Comparison of ENCODE assay signal across 9 mouse cellular contexts in genomic region chr3:131921161-131921560, GRCm38 (mm10).
DNase-seq lines count a peak whose midpoint lies in the region; ATAC-seq and TF ChIP-seq lines count a peak whose summit lies in the region.
"Had no signal": no experiment of that assay in that cellular context is flagged by ENCODE, and none has a peak within 500 bp of the region (broad histone marks: within the 10 kb centered on the region; RNA-seq: fewer than 3 reads in every experiment).

No protein-coding gene starts in this region.

- DNase-seq in cerebellum, postnatal 36 days: peak; percentile 8 to 11
- DNase-seq in cerebellum, adult 9-11 months: no peak
- DNase-seq in lung, adult 2 months: no peak
- DNase-seq in lung, postnatal 4 days: no peak
- DNase-seq in ZHBTc4 (ENCODE audit: low read depth, low spot score): peak; percentile 51
- DNase-seq in lung, postnatal 10 days: peak; percentile 24
- no peak for DNase-seq in layer of hippocampus, postnatal 10 days (ENCODE audit: low spot score in 2 of 2)

- 83% methylated on average over 6 of the region's 6 CpGs for WGBS in lung, adult 2 months

- TF ChIP-seq POLR2A in lung, adult 2 months (IDR thresholded peaks at IDR 0.05; ENCODE audit: borderline replicate concordance, extremely low read depth, low read depth, low read length): no peak

- H3K4me3 ChIP-seq in lung, adult 2 months (replicated peaks; ENCODE audit: extremely low read depth, low read depth, low read length): no peak overlapping the region
- H3K4me3 ChIP-seq: limb, embryonic 15.5 days had no signal

- peak; percentile 39; the same call in 1 of the 2 replicates for TF ChIP-seq CTCF in lung, adult 2 months (IDR thresholded peaks at IDR 0.05; ENCODE audit: insufficient read depth, low read length)

- no peak for ATAC-seq in monocyte, adult 5-6 weeks (replicated peaks; ENCODE audit: insufficient number of reproducible peaks, low FRiP score, low TSS enrichment, poor library complexity, severe bottlenecking)

- no peaks in the 10 kb centered on the region for H3K4me1 ChIP-seq in lung, adult 2 months (ENCODE audit: control insufficient read depth, insufficient read depth, low read length)

Comparison
In these comparisons a context has a peak if more than half of its experiments do, and no peak if none do; other contexts are left out.
1. DNase-seq: peak in cerebellum, postnatal 36 days (2 of 2), ZHBTc4 (single experiment) and lung, postnatal 10 days (single experiment); none in cerebellum, adult 9-11 months (single experiment), lung, adult 2 months (single experiment), lung, postnatal 4 days (0 of 2) and layer of hippocampus, postnatal 10 days (0 of 2).